Mouse (Mus musculus) kidney, adult 2 months (tissue): ENCODE measurements at regions not wholly inside any gene's neighbourhood (a gene's known extent, or its start where the extent isn't known, plus 50 kb on each side); places are given as distances from the start of the nearest gene placed in this dataset.

ENCODE experiments used
- CTCF ChIP-seq: fragments of 200-500 bp; conservative IDR thresholded peaks from 2 replicates; pipeline ENCODE4 v1.5.1; 2011; ENCODE audit warnings: low read depth, mild to moderate bottlenecking, control low read depth, low read length, moderate library complexity, mixed read lengths; ENCODE audit not compliant: insufficient read depth, insufficient read length
- POLR2A ChIP-seq: fragments of 200-500 bp; IDR thresholded peaks from one replicate; pipeline ENCODE4 v1.6.1; 2011; ENCODE audit warnings: low read depth, low read length, control low read depth

DNA sequence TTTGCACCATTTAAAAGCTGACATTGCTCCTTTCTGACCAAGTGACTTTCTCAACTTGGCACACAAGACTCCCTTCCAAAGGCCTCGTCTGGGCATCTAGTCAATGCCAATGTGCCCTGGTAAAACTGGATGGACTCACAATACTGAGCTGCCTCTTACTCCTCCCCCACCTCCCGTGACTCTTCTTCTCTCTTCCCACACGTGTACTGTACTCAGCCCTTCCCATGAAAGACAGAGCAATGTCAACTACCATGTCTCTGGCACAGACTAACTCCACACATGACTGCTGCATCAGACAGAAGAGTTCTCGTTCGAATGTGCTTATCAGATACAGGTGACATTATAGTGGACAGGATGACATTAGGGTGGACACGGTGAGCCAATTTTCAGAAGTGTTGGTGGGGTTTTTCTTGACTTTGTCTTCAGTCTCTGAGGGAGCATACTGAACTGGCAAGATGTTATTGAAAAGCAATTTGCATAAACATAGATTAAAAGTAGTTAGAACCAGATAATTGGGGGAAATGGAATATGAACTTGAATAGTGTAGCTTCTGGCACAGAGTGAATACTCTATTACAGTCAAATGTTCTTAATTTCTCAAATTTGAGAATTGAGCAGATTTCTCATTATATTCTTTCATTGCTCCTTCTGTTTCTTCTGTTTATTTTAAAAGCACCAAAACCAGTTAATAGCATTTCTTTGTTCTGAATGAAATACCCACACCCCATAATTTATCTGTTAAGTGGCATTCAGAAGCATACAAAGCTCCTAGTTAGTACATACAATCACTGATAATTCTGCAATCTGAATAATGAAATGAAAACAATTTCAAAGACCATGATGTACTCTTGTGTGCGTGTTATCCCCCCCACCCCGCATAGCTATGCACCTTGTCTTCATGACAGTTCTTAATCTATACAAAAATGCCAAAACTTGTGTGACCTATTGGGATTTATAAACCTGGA lies 71.4 kb downstream of the Tmem215 start:
- no peak for TF ChIP-seq CTCF
- TF ChIP-seq POLR2A = no peak
